Mouse (Mus musculus) MEL (cell line): Measurements from ENCODE around the gene Fmo3. TPM values are rescaled to one million over a fixed set of nuclear protein-coding genes. Genes with fewer than 3 reads are reported as not detected.

Experiments used
- DNase-seq: peaks from one replicate; pipeline ENCODE4 v3.0.0; 2011; ENCODE audit warnings: low read depth, low spot score
- H3K27ac ChIP-seq: 2 replicates; pipeline ENCODE4 v1.5.1; 2012; ENCODE audit warnings: low read depth, mild to moderate bottlenecking, control low read depth, low read length, moderate library complexity; ENCODE audit not compliant: control insufficient read depth
- H3K27me3 ChIP-seq, 2 experiments: fragments of 150-350 bp in 1 of 2; sonication (generic) in 1 of 2; 2 replicates each; pipeline ENCODE4 v1.6.1; 2012; ENCODE audit warnings: low read length in 2 of 2, mild to moderate bottlenecking in 2 of 2, improper control_type of control experiment in 1 of 2, moderate library complexity in 1 of 2; ENCODE audit not compliant: insufficient read depth in 2 of 2, control insufficient read depth in 1 of 2
- H3K36me3 ChIP-seq, 2 experiments: 2 replicates each; pipeline ENCODE4 v1.6.1; 2012 to 2014; ENCODE audit warnings: low read length in 2 of 2, improper control_type of control experiment in 1 of 2, inconsistent platforms in 1 of 2, mild to moderate bottlenecking in 1 of 2; ENCODE audit not compliant: insufficient read depth in 2 of 2, control insufficient read depth in 1 of 2
- H3K4me1 ChIP-seq, 2 experiments: fragments of 150-350 bp in 1 of 2; sonication (generic) in 1 of 2; 2 replicates each; pipeline ENCODE4 v1.6.1; 2012; ENCODE audit warnings: low read length in 2 of 2, improper control_type of control experiment in 1 of 2, mild to moderate bottlenecking in 1 of 2; ENCODE audit not compliant: insufficient read depth in 2 of 2, control insufficient read depth in 1 of 2
- H3K4me3 ChIP-seq, 2 experiments: fragments of 150-350 bp in 1 of 2; sonication (generic) in 1 of 2; 2 replicates each; pipeline ENCODE4 v1.5.1; 2012; ENCODE audit warnings: low read depth in 2 of 2, low read length in 2 of 2, mild to moderate bottlenecking in 2 of 2, moderate library complexity in 2 of 2, control low read depth in 1 of 2, improper control_type of control experiment in 1 of 2; ENCODE audit not compliant: control insufficient read depth in 1 of 2, insufficient read depth in 1 of 2
- H3K79me2 ChIP-seq: 2 replicates; pipeline ENCODE4 v1.6.1; 2012; ENCODE audit warnings: mild to moderate bottlenecking, low read length, moderate library complexity; ENCODE audit not compliant: control insufficient read depth, poor library complexity, insufficient read depth
- H3K9ac ChIP-seq: 2 replicates; pipeline ENCODE4 v1.6.1; 2012; ENCODE audit warnings: low read depth, mild to moderate bottlenecking, control low read depth, low read length, moderate library complexity; ENCODE audit not compliant: control insufficient read depth, poor library complexity, severe bottlenecking
- H3K9me3 ChIP-seq: fragments of 150-350 bp; sonication (generic); replicated peaks from 2 replicates; pipeline ENCODE4 v1.6.1; 2012; ENCODE audit warnings: mild to moderate bottlenecking, low read length, improper control_type of control experiment, moderate library complexity; ENCODE audit not compliant: insufficient read depth
- CHD2 ChIP-seq: IDR thresholded peaks from 2 replicates; pipeline ENCODE4 v1.6.1; 2011; ENCODE audit warnings: low read length, improper control_type of control experiment
- E2F4 ChIP-seq: IDR thresholded peaks from 2 replicates; pipeline ENCODE4 v1.6.1; 2011; ENCODE audit warnings: low read depth, low read length, improper control_type of control experiment, borderline replicate concordance
- ELF1 ChIP-seq: IDR thresholded peaks from 2 replicates; pipeline ENCODE4 v1.6.1; 2014; ENCODE audit warnings: low read depth, mild to moderate bottlenecking, inconsistent platforms, low read length, improper control_type of control experiment, moderate library complexity
- ETS1 ChIP-seq: IDR thresholded peaks from 2 replicates; pipeline ENCODE4 v1.6.1; 2012; ENCODE audit warnings: low read depth, mild to moderate bottlenecking, inconsistent platforms, low read length, improper control_type of control experiment, moderate library complexity
- GABPA ChIP-seq: IDR thresholded peaks from 2 replicates; pipeline ENCODE4 v1.6.1; 2012; ENCODE audit warnings: low read depth, mild to moderate bottlenecking, inconsistent platforms, low read length, improper control_type of control experiment, moderate library complexity
- GATA1 ChIP-seq: IDR thresholded peaks from 2 replicates; pipeline ENCODE4 v1.6.1; 2011; ENCODE audit warnings: low read depth, low read length, improper control_type of control experiment
- JUND ChIP-seq: IDR thresholded peaks from 2 replicates; pipeline ENCODE4 v1.6.1; 2011; ENCODE audit warnings: low read depth, mild to moderate bottlenecking, improper control_type of control experiment, low read length
- KAT2A ChIP-seq: conservative IDR thresholded peaks from 2 replicates; pipeline ENCODE4 v1.6.1; 2012; ENCODE audit warnings: low read depth, low read length, improper control_type of control experiment, inconsistent platforms
- MAX ChIP-seq: IDR thresholded peaks from 2 replicates; pipeline ENCODE4 v1.6.1; 2011; ENCODE audit warnings: low read length, improper control_type of control experiment
- MEF2A ChIP-seq: IDR thresholded peaks from 2 replicates; pipeline ENCODE4 v1.6.1; 2014; ENCODE audit warnings: low read depth, mild to moderate bottlenecking, inconsistent platforms, low read length, improper control_type of control experiment; ENCODE audit not compliant: poor library complexity, insufficient replicate concordance, severe bottlenecking; ENCODE audit errors: extremely low read depth
- MXI1 ChIP-seq: IDR thresholded peaks from 2 replicates; pipeline ENCODE4 v1.6.1; 2011; ENCODE audit warnings: mild to moderate bottlenecking, low read depth, low read length, improper control_type of control experiment
- MYC ChIP-seq: IDR thresholded peaks from 2 replicates; pipeline ENCODE4 v1.6.1; 2011; ENCODE audit warnings: low read depth, mild to moderate bottlenecking, low read length, improper control_type of control experiment, moderate library complexity
- NRF1 ChIP-seq: IDR thresholded peaks from 2 replicates; pipeline ENCODE4 v1.6.1; 2014; ENCODE audit warnings: low read depth, mild to moderate bottlenecking, inconsistent platforms, low read length, improper control_type of control experiment, moderate library complexity; ENCODE audit not compliant: poor library complexity, insufficient read depth, severe bottlenecking
- POLR2AphosphoS2 ChIP-seq: IDR thresholded peaks from 2 replicates; pipeline ENCODE4 v1.6.1; 2011; ENCODE audit warnings: low read length, improper control_type of control experiment
- SIN3A ChIP-seq: IDR thresholded peaks from 2 replicates; pipeline ENCODE4 v1.6.1; 2012; ENCODE audit warnings: low read length, improper control_type of control experiment, inconsistent platforms
- SMC3 ChIP-seq: IDR thresholded peaks from 2 replicates; pipeline ENCODE4 v1.6.1; 2011; ENCODE audit warnings: low read depth, low read length, improper control_type of control experiment
- TAL1 ChIP-seq: IDR thresholded peaks from 2 replicates; pipeline ENCODE4 v1.6.1; 2012; ENCODE audit warnings: mild to moderate bottlenecking, inconsistent platforms, low read length, moderate library complexity, mixed read lengths
- TCF12 ChIP-seq: IDR thresholded peaks from 2 replicates; pipeline ENCODE4 v1.6.1; 2014; ENCODE audit warnings: low read depth, mild to moderate bottlenecking, inconsistent platforms, low read length, improper control_type of control experiment, moderate library complexity
- UBTF ChIP-seq: IDR thresholded peaks from 2 replicates; pipeline ENCODE4 v1.6.1; 2012; ENCODE audit warnings: low read depth, mild to moderate bottlenecking, inconsistent platforms, low read length, improper control_type of control experiment, moderate library complexity, borderline replicate concordance; ENCODE audit not compliant: insufficient read depth
- USF1 ChIP-seq: IDR thresholded peaks from 2 replicates; pipeline ENCODE4 v1.6.1; 2014; ENCODE audit warnings: low read depth, mild to moderate bottlenecking, inconsistent platforms, low read length, improper control_type of control experiment, moderate library complexity
- ZC3H11A ChIP-seq: IDR thresholded peaks from 2 replicates; pipeline ENCODE4 v1.6.1; 2012; ENCODE audit warnings: low read depth, mild to moderate bottlenecking, inconsistent platforms, low read length, improper control_type of control experiment
- ZKSCAN1 ChIP-seq: IDR thresholded peaks from 2 replicates; pipeline ENCODE4 v1.6.1; 2012; ENCODE audit warnings: low read depth, mild to moderate bottlenecking, inconsistent platforms, low read length, improper control_type of control experiment, moderate library complexity
- ZMIZ1 ChIP-seq: IDR thresholded peaks from 2 replicates; pipeline ENCODE4 v1.6.1; 2012; ENCODE audit warnings: low read depth, mild to moderate bottlenecking, inconsistent platforms, low read length, improper control_type of control experiment, moderate library complexity
- ZNF384 ChIP-seq: IDR thresholded peaks from 2 replicates; pipeline ENCODE4 v1.6.1; 2012; ENCODE audit warnings: low read depth, mild to moderate bottlenecking, inconsistent platforms, low read length, improper control_type of control experiment
- polyA plus RNA-seq, 2 experiments: library from polyadenylated mRNA; stranded (reverse) in 1 of 2; unstranded in 1 of 2; fragments of >175 nt in 1 of 2; fragments of >200 nt in 1 of 2; gene quantifications; 2 replicates each; pipeline versions ENCODE4 v1.2.1 to v1.2.4; 2012; ENCODE audit warnings: low replicate concordance in 2 of 2, low read depth in 1 of 2; ENCODE audit not compliant: insufficient read length in 2 of 2, insufficient read depth in 1 of 2, missing spikeins in 1 of 2
- total RNA-seq: library from RNA; depleted of rRNA; stranded (reverse); fragments of 300-350 nt; gene quantifications from 2 replicates; pipeline ENCODE4 v1.2.3, GENCODE M21; 2012

Fmo3 gene
- total and polyA plus RNA-seq, 3 experiments, result not detected

- Histone ChIP-seq H3K4me1 (no peaks in the 10 kb centered on the region), H3K36me3 (no peaks in the 10 kb centered on the region), H3K9ac (no peak overlapping the region), H3K79me2 (no peaks in the 10 kb centered on the region), H3K27me3 (no peaks in the 10 kb centered on the region), H3K27ac (no peak overlapping the region), H3K9me3 (no peaks in the 10 kb centered on the region), H3K4me3 (no peak overlapping the region)
- DNase-seq, result no peak
- no peak for TF ChIP-seq TAL1
- no peak for TF ChIP-seq MXI1
- TF ChIP-seq TCF12, result no peak
- TF ChIP-seq MEF2A, result no peak
- no peak for TF ChIP-seq GATA1
Measured at GRCm38 (mm10) chr1:162947934-162948333, 36.4 kb downstream of the Fmo3 start.

- Histone ChIP-seq H3K27ac (no peak overlapping the region), H3K27me3 (no peaks in the 10 kb centered on the region), H3K36me3 (no peaks in the 10 kb centered on the region), H3K9me3 (no peaks in the 10 kb centered on the region), H3K4me3 (no peak overlapping the region), H3K9ac (no peak overlapping the region), H3K79me2 (no peaks in the 10 kb centered on the region), H3K4me1 (no peaks in the 10 kb centered on the region)
- no peak for DNase-seq
- TF ChIP-seq JUND, result no peak
- TF ChIP-seq USF1, result no peak
- TF ChIP-seq SMC3, result no peak
- no peak for TF ChIP-seq ELF1
- TF ChIP-seq MAX, result no peak
- no peak for TF ChIP-seq ZNF384
- TF ChIP-seq MEF2A, result no peak
- no peak for TF ChIP-seq ZC3H11A
- no peak for TF ChIP-seq ZKSCAN1
Measured at GRCm38 (mm10) chr1:162946837-162947558, 37.3 kb downstream of the Fmo3 start.

- no peak for TF ChIP-seq ZMIZ1
- no peak for TF ChIP-seq E2F4
- no peak for TF ChIP-seq KAT2A
- no peak for TF ChIP-seq ZC3H11A
- TF ChIP-seq NRF1, result no peak
- no peak for TF ChIP-seq USF1
- TF ChIP-seq POLR2AphosphoS2, result no peak
- no peak for TF ChIP-seq CHD2
- no peak for TF ChIP-seq SIN3A
- no peak for TF ChIP-seq JUND
- TF ChIP-seq TCF12, result no peak
- no peak for TF ChIP-seq UBTF
- no peak for TF ChIP-seq GABPA
- no peak for TF ChIP-seq ZKSCAN1
- no peak for TF ChIP-seq MYC
- TF ChIP-seq ETS1, result no peak
Measured at GRCm38 (mm10) chr1:162943700-162944099, 40.6 kb downstream of the Fmo3 start.

More at GRCm38 (mm10) chr1:162943700-162944099, 40.6 kb downstream of the Fmo3 start:
- Histone ChIP-seq H3K36me3 (no peaks in the 10 kb centered on the region), H3K9me3 (no peaks in the 10 kb centered on the region), H3K4me3 (no peak overlapping the region), H3K27ac (no peak overlapping the region), H3K79me2 (no peaks in the 10 kb centered on the region), H3K4me1 (no peaks in the 10 kb centered on the region), H3K27me3 (no peaks in the 10 kb centered on the region), H3K9ac (no peak overlapping the region)
- no peak for DNase-seq
